Mouse (Mus musculus) NIH3T3 (cell line): ENCODE measurements around the gene Wdhd1.
A peak's percentile ranks its signal among the peaks of the same experiment; 100 is the strongest.

Experiments used
- DNase-seq: peaks from one replicate; pipeline ENCODE4 v3.0.0-alpha.2; 2012; ENCODE audit warnings: low read depth

The Wdhd1 gene

DNA sequence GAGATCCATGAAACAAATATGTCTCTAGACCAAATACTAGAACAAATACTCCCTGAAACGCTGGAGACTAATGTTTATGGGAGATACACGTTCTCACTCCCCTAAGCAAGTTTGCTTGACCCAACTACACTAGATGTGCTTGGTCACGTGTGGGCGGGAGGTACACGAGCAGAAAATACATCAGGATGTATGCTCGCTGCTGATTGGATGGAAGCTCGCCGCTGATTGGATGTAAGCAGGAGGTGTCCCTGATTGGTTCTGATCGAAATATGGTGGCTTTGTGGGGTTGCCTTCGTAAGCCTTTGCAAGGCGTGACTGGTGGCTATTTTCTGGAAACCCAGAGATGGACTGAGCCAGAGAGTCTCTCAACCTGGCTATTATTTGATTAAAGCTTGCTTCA lies 55.1 kb downstream of the Wdhd1 start:
- no peak for DNase-seq

DNA sequence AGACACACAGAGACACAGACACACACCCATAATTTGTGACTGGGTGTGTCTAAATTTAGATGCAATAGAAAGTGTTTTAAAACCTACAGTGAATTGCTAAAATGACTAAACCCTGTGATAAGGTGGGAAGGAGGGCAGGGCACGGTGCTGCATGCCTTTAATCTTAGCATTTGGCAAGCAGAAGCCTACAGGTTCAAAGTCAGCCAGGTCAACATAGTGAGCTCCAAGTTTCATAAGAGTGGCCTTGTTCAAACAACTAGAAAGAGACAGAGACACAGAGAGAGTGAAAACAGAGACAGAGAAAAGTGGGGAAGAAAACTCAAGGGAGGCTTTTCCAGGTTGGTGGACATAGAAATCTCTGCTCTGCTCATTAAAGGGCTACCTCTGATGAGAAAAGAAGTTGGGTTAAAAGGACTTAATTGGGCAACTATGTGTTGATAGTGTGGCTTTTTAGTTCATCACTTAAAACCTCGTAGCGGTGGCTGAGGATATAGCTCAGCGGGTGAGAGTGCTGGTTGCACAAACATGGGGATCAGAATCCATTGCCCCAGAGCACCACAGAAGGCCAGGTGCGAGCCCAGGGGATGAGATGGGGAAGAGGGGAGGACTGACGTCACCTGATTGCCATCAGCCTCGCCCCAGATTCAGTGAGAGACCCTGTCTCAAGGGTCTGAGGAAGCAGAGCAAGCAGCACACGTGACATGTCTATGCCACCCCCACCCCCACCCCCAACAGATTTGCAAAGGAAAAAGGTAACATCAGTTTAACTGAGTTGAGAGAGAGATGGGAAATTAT lies 56.2 kb downstream of the Wdhd1 start:
- no peak for DNase-seq

DNA sequence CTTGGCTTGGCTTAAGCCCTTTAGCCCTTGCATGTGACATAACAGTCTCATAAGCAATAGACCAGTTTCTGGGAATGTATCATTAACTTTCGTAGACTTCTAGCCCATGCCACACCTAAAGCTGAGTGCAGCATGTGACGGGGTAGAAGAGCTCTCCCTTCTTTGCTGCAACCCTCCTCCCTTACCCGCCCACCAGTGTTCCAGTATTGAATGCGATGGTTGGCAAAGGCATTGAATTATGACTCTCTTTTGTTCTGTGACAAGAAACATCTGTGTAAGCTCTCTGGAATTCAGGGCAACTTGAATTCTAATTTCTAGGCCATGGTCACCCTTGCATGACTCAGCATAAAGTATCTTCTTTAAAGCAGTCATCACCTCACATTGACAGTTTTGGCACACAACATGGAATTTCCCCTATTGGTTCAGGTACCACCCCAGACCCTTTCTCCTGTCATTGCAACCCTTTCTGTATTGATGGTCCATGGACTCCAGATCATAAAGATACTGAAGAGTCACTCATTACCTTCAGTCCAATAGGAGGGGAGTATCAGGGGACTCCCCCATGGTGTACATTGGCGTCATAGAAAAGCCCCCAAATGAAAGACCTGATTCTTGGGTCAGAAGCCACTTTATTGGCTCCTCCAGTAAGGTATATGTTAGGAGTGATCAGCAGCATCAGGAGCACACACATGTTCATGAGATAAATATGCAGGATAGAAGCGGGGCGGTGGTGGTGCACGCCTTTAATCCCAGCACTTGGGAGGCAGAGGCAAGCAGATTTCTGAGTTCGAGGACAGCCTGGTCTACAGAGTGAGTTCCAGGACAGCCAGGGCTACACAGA lies 57.7 kb downstream of the Wdhd1 start:
- DNase-seq, result peak; percentile 10

DNA sequence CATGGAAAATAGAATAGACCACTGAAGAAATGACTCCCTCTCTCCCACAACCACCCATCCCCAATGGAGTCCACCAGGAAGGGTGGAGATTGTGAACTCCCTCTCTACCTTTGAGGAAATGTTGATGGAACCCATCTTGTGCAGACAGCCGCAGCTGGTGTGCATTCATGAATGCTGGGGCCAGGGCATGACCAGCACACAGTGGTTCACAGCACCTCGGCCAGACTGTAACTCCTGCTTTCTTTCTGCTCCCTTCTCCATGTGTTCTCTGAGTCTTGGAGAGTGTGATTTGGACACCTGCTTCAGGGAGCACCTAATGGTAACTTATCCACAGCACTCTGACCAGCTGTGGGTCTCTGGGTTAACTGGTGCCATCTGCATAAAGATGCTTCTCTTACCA lies 60.1 kb downstream of the Wdhd1 start:
- DNase-seq, result no peak

DNA sequence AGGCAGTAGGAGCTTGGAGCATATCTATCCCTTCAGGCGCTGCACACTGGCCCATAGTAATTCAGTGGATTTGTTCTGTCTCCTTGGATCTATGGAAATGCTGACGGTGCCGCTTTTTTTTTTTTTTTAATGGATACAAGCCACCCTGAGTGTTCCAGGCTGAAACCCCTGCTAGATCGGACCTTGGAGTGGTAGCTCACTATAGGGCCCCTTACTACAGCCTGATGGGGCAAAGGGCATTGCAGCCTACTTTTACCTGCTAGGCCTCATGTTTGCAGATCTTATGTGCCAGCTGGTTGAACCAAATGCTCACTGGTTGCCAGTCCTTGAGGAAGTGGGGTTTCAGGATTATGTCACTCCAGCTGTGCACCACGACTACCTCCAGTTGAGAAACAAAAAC lies 62.3 kb downstream of the Wdhd1 start:
- no peak for DNase-seq

DNA sequence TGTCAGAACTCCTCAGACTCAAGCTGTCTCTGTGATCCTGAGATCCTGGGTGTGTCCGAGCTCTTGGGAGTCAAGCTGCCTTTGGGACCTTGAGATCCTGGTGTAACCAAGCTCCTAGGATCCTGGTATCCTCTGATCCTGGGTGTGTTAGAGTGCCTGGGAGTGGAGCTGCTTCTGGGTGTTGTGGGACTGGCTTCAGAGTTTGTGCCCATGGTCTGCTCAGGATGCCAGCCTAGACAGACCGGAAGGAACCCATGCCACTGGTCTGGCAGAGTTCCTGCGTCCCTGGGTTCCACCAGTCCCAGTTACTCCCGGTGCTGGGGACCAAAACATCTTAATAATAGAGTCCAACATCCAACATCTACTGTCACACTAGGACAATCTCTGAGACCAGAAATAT lies 63.4 kb downstream of the Wdhd1 start:
- no peak for DNase-seq

DNA sequence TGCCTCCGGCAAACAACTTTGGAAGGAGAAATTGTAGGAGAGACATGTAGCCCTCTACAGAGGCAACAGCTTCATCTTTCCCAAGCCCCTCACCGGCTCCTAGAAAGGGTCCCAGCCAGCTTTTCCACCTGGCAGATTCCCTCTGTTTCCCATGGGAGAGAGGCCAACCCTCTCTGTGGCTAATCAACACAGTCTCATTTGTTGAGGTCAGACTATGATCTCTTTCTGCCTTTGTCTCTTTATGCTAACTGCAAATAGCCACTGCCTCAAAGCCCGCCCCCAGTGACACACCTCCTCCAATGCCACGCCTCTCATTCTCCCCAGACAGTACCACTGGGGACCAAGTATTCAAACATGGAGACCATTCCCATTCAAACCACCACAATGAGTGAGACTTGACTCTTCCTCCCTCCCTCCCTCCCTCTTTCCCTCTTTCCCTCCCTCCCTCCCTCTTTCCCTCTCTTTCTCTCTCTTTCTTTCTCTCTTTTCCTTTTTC lies 66.9 kb downstream of the Wdhd1 start:
- DNase-seq, result no peak

DNA sequence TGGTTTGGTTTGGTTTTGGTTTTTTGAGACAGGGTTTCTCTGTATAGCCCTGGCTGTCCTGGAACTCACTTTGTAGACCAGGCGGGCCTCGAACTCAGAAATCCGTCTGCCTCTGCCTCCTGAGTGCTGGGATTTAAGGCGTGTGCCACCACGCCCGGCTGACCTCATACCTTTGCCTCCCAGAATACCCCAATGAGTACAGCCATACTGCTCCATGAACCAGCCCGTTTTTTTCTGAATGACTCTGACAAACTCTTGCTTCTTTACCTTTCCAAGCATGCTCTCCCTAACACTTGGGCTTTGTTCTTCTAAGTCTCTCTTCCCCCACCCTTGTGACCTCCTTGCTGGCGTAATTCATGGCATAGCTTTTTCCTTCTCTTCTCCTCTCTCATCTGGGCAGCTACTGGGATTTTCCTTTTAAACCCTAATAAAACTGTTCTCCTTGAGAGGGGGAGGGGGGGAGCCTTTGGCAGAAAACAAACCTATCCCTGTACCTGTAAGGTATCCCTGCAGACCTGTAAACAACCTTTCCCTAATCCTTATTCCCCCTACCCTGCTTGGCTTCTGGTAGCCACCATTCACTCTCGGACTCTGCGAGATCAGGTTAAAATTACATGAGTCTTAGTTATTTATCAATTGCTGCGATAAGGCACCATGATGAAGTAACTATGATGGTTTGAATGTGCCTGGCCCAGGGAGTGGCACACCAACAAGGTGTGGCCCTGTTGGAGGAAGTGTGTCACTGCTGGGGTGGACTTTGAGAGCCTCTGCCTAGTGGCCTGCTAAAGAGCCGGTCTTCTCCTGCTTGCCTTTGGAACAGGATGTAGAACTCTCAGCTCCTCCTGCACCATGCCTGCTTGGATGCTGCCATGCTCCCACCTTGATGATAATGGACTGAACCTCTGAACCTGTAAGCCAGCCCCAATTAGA lies 67.8 kb downstream of the Wdhd1 start:
- no peak for DNase-seq

DNA sequence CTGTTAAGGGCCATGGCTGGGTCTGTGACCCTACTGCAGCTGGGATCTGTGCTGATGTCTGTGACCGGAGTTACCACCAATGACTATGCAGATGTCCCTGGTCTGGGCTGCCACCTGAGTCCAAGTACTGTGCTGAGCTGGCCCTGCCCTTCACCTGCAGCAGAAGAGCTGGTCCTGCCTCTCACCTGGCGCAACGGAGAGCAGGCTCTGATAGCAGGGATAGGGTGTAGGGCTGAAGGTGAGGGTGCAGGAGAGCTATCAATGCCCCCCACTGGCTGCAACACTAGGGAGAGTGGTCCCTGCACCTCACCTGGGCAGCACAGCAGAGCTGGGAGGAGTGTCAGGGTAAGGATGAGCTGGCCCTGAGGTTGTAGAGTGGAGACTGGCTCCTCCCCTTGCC lies 70.1 kb downstream of the Wdhd1 start:
- no peak for DNase-seq

DNA sequence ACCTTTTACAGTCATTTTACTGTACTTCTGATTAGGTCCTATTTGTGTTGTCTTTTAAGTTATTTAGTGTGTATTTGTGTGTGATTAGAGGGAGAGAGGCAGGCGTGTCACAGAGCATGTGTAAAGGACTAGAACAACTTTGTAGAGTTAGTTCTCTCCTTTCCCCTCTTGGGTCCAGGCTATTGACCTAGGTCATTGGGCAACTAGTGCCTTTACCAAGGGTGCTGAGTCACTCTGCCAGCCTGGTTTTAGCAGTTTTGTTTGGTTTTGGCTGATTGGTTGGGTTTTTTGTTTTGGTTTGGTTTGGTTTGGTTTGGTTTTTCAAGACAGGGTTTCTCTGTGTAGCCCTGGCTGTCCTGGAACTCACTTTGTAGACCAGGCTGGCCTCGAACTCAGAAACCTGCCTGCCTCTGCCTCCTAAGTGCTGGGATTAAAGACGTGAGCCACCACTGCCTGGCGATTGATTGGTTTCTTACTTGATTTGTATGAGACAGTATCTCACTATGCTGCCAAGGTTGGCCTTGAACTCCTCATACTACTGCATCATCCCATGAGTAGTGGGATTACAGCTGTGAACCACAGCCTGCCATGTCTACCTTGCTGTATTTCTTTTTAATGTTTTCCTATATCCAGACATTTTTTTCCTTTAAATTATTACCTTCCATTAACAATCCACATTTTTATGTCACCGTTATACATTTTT lies 71.2 kb downstream of the Wdhd1 start:
- DNase-seq, result no peak

DNA sequence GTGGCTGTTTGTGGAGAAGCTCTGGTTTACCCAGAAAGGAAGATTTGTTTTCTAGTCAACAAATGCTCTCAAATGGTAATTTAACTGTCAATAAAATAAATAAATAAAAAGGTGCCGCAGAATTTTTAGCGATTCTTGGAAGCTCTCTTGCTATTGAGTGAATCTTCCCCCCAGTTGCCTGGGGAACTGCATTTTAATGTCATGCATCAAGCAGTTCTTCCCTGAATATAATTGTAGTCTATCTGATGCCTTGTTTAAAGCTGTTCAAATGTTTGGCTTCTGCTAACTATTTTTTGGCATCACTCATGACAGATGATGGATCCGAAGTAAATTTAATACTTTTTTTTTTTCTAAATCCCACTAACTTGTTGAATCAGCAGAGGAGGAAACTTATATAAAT lies 79.3 kb downstream of the Wdhd1 start:
- no peak for DNase-seq

DNA sequence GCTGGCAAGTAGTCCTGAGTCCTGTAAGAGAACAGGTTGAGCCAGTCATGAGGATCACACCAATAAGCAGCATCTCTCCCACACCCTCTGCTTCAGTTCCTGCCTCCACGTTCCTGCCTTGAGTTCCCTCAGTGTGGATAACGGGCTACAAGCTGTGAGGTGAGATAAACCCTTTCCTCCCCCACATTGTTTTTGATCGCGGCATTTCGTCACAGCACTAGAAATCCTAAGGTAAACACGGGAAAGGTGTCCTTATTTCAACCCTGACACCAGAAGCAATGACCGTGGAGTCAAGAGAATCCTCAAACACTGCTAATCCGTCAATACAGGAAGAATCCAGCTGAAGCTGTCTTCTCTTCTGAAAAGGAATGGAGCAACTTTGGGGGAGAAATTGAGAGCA lies 79.9 kb downstream of the Wdhd1 start:
- no peak for DNase-seq

DNA sequence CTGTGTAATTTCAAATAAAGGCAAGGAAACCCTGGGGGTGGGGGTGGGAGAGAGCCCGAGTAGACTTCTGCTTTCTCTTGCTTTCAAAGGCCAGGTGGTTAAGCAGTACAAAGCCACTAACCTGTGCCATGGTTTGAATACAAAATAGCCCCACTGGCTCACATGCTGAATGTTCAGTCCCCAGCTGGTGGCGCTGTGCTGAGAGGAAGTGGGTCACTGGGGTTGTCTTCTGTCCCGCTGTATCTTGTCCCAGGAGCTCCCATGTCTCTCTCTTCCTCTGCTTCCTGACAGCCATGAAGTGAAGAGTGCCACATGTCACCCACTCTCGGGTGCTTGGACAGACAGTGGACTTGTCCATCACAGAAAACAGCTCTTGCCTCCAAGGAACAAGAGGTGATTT lies 82.6 kb downstream of the Wdhd1 start:
- no peak for DNase-seq

DNA sequence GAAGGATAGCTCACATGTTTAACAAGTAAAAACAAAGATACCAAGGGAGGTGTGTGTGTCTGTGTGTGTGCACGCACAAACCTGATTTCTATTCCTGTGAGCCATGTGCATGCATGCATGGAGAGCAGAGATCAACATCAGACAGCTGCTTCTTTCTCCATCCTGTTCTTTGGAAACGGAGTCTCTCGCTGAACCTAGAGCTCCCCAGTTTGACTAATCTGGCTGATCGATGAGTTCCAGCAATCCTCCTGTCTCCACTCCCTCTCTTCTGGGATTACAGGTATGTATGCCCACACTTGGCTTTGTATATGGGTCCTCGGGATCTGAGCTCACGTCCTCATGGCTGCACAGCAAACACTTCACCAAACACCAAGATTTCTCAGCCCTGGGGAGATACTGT lies 83.2 kb downstream of the Wdhd1 start:
- no peak for DNase-seq

DNA sequence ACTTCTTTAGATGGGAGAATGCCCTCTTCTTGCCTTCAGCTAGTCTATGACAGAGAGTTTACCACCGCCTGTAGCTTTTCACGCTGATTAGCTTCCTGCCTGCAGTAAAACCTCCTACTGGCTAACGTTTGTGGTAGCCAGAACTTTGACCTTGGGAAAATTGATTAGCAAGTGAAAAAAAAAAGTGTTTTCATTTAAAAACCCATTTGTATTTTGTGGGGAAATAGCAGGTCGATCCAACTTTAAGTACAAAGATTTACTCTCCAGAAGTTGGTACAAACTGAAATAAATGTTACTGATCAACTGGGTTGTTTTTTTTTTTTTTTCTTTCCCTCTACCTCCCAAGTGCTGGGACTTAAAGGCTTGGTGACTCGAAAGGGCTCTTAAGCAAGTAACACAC lies 84.8 kb downstream of the Wdhd1 start:
- DNase-seq, result no peak
